Mouse (Mus musculus) heart, postnatal 36 days (tissue): Measurements from ENCODE around the gene Itpkb. TPM values are rescaled to one million over a fixed set of nuclear protein-coding genes. Genes with fewer than 3 reads are reported as not detected.

ENCODE experiments used
- DNase-seq, 2 experiments: peaks; one replicate each; pipeline ENCODE4 v3.0.0; 2021 to 2022
- intact Hi-C: fragments of 180-260 bp; cut with DNase I; formaldehyde crosslinking; loops from one replicate; pipeline ENCODE4 v1.15.1; 2025
- total RNA-seq, 2 experiments: library from RNA; stranded (reverse); gene quantifications; 2 replicates each; pipeline ENCODE4 v1.2.3; 2021

The Itpkb gene
- 10 to 100 TPM; 55.1 to 60.7 TPM for total RNA-seq

DNA sequence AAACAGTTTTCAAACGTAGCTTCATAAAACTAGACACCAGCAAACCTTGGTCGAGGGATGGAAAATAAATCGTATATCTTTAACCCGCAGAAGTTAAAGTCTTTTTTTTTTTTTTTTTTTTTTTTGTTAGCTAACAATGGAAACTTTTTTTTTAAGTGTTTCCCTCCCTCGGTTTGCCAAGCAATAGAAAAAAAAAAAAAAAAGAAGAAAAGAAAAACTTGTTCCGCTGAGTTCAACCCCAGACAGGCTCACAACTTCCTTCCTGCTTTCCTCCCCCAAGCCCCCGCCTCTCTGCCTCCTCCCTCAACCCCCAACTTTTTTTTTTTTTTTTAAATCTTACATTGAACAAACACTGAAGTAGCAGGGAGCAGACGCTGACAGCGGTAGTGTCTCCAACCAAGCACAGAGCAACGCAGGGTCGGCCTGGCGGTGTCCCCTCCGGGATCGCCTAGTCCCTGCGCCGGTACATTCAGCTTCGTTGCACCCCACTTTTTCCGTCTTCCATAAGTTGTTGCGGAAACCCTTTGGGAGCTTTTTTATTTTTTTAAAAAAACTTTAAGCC, at the start of gene Itpkb:
Gene Itpkb, plus strand, starts transcription at position 341 of the 562 bp plus-strand sequence.
- peak in 1 of 2 experiments; percentile 78 for DNase-seq
- intact Hi-C loops, result loop anchor here (1.0 to 2.0 kb wide), 4 partner anchors 27 to 77 kb away; no protein-coding TSS in a partner anchor

DNA sequence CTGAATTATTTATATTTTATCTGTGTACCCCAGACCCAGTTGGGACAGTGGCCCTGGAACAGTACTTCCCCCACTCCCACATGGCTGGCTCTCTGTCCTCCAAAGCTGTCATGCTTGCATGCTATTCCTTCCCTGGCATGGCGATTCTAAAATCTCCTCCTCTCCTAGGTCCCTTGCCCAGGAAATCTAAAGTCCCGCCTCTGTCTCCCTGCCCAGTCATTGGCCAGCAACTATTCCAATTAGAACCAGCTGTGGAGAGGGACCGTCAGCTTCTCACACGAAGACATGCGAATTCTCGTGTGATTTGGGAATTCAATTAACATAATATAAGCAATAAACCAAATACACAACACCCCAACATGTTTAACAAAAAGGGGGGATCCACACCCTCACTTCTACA, 47.7 kb upstream of the Itpkb start:
- DNase-seq, result no peak
- intact Hi-C loops, result no loop called here

DNA sequence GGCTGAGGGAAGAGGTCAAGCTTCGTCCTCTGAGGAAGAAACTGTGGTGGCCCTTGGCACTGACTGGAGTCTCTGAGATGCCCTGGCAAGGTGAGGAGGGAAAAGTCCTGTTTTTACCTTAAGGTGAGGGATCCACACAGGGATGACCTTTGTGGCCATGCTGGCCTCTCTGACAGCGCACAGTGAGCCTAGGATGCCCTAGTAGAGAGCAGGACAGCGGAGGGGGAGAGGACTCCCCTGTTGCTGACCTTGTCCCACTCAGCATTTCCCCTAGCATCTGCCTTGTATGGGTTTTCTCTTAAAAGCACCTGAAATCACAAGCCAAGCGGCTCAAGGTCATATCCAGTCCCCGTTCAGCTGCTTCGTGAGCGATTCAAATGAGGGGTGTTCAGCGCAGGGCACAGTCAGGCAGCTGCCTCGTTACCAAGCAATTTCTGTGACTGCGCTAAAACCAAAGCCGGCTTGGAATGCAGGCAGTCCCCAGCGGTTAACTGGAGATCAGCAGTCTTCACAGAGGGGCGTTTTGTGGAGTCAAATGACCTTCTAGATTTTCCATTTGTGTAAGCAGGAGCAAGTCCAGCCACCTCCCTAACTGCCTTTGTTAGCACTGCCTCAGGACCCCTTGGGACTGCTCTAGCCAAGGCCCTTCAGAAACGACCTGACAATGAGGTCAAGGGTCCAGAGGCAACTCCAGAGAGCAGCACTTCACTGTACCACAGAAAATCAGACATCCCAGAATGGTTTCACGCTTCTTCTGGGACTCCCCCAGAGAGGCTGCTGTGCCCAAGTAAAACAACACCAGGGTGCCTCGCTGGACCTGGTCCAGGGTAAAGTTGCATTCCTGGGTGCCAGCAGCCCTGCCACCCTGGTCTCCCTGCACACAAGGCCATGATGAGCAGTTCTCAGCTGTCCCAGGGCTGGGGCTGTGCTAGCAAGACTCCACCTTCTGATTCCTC, 46.2 kb upstream of the Itpkb start:
- intact Hi-C loops, result no loop called here
- DNase-seq, result no peak

DNA sequence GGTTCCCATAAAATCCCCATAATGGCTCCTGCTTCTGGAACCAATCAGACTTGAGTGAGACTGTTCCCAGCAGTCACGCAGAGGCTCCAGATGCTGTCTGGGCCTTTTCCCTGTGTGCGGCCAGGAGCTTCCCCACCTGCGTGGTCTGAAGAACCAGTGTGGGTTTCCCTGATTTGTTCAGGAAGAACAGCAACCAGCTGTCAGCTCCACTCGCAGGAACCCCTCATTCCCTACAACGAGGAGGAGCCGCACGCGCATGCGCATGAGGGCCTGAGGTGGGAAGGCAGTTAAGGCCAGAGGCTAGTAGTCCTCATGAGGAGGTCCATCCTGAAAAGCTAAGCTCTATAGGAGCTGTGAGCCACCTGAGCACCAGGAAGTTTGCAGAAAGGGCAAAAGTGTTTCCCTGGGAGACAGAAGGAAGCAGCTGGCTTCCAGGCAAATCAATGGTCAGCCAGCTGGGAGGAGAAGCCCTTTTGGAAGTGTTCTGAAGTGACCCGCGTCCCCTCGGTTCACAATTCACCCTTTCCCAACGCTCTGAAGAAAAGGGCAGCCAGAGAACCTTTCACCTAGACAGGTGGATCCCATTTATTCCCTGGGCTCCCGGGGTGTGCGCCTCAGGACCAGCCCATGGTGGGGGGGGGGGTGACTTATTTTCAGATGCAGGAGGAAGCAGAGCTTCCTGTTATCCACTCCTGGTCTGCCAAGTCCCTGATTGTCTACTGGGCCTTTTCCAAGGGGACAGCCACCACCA, 44.0 kb upstream of the Itpkb start:
- intact Hi-C loops, result loop anchor here (1.0 kb wide), 1 partner anchor 17 kb away; no protein-coding TSS in a partner anchor
- DNase-seq, result peak; percentile 54 to 56

DNA sequence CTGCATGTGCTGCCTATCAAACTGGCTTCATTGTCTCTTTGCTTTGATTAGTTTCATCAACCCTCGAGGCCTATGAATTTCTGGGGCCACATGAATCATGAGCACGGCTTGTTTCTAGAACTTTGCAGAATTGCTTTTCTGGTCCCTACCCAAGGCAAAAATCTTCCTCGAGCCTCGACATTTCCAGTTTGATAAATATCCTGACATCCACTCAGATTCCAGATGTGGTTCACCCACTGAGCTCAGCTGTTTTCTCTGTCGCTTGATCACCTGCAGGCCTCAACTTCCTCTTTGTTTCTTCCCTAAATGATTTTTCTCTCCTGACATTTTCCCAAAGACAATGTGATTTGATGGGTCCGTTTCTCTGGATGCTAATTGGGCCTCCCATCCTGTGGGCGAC, 42.1 kb upstream of the Itpkb start:
- DNase-seq, result no peak
- intact Hi-C loops, result no loop called here

DNA sequence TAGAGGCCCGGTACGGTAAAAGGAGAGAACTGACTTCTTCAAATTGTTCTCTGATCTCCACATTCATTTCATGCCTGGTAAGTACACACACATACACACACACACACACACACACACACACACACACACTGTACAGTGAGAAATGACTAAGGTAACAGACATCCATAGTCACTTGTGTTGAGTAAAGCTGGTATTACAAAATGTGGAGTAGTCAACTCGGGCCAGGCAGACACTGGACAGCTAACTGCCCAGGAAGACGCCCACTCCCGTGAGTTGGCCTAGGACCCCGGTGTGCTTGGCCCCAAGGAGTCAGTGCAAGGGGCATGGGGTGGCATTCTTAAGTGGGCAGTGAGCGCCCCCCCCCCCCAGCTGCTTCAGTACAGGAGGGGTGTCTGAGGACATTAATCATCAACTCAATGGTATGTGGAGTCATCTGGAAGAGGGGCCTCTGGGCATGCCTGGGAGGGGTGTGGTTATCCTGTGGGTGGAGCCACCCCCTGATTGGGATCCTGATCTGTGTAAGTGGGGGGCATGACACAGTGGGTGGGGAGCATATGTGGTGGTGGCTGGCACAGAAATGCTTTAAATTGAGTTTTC, 41.3 kb upstream of the Itpkb start:
- intact Hi-C loops, result no loop called here
- no peak for DNase-seq

DNA sequence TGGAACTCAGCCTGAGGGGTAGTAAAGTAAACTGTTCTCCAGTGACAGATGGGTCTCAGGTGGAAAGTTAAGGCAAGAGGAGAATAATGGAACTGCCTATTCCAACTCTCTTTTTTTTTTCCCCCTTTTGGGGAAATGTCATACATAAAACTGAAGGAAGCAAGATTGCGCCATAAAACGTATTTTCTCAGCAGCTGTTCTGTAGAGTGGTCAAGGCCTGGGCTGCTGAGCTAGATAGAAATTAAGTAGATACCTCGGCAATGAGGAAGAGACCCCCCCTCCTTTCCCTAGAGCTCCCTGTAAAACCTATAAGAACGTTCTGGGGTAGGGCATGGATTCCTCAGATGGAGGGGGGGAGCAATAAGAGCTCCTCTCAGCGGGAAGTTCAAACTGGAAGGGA, 40.5 kb upstream of the Itpkb start:
- intact Hi-C loops, result no loop called here
- DNase-seq, result no peak

DNA sequence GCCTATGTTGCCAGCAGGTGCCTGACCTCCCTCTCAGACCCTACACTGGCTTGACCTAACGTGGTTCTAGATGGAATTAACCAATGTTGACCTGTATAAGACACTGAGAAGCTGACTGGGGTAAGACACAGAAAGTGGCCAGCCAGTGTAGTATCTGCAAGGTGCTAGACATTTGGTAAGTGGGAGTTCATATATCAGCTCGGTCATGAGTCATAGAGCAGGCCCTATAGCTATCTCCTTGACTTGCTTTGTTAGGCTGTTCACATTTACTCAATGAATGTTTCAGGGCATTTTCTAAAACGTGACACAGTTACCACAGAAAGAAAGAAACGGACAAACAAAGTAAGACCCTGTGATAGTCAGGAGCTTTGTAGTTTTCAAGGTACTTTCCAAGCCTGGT, 39.9 kb upstream of the Itpkb start:
- intact Hi-C loops, result no loop called here
- DNase-seq, result no peak

DNA sequence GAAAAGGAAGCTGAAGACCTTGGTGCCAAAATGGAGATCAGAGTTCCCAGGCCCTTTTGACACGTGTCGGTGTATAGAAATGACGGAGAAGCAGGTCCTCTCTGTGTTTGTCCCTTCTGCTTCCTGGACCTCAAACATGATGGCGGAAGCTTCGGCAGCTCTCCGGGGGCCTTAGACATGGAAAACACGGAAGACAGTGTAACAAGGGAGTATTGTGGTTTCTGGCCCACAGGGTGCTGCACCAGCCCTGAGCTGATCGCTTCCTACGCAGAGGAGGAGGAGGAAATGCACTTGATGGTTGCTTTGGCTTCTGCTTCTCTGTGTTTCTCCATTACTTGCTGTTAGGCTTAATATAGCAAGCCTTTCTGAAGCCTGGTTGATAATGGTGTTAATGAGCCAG, 34.2 kb upstream of the Itpkb start:
- intact Hi-C loops, result no loop called here
- peak in 1 of 2 experiments; percentile 39 for DNase-seq

DNA sequence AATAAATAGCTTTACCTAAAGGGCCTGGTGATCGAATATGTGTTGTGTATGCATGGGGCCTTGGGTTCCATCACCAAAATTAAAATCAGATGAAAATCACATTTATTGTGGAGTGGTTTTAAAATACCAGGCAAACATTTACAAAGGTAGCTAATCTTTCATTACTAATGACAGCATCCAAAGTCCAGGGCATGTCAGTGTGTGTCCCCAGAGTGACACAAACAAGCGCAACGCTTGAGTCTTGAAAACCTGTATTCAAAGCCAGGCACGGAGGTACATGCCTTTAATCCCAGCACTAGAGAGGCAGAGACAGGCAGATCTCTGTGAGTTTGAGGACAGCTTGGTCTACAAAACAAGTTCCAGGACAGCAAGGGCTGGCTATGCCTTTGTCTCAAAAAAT, 30.6 kb upstream of the Itpkb start:
- intact Hi-C loops, result no loop called here
- no peak for DNase-seq

DNA sequence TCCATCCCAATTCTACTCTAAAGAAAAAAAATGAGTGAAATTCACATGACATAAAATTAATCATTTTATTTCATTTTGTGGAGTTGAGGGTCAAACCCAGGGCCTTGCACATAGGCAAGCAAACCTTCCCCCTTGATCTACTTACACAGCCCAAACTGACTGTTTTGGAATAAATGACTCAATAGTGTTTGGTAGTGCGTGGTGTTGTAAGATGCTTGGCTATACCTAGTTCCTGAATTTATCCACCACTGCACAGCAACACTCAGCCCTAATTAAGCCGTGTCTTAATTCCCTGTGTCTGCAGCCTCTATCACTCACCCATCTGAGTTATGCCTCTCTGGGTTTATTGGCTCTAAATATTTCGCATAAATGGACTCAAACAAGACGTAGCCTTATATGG, 30.0 kb upstream of the Itpkb start:
- intact Hi-C loops, result no loop called here
- DNase-seq, result no peak

DNA sequence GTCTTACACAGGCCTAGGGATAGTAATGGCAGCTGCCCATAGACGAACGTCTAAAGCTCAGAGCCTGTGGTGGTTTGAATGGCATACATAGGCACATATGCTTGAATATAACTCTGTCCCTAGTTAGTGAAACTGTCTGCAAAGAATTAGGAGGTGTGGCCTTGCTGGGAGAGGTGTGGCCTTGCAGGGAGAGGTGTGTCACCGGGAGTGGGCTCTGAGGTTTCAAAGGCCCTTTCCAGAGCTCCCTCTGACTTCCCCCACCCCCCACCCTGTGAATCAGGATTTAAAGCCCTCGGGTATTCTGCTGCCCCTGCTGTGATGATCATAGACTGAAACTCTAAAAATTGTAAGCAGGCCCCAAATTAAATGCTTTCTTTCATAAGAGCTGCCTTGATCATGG, 29.3 kb upstream of the Itpkb start:
- no peak for DNase-seq
- intact Hi-C loops, result no loop called here

DNA sequence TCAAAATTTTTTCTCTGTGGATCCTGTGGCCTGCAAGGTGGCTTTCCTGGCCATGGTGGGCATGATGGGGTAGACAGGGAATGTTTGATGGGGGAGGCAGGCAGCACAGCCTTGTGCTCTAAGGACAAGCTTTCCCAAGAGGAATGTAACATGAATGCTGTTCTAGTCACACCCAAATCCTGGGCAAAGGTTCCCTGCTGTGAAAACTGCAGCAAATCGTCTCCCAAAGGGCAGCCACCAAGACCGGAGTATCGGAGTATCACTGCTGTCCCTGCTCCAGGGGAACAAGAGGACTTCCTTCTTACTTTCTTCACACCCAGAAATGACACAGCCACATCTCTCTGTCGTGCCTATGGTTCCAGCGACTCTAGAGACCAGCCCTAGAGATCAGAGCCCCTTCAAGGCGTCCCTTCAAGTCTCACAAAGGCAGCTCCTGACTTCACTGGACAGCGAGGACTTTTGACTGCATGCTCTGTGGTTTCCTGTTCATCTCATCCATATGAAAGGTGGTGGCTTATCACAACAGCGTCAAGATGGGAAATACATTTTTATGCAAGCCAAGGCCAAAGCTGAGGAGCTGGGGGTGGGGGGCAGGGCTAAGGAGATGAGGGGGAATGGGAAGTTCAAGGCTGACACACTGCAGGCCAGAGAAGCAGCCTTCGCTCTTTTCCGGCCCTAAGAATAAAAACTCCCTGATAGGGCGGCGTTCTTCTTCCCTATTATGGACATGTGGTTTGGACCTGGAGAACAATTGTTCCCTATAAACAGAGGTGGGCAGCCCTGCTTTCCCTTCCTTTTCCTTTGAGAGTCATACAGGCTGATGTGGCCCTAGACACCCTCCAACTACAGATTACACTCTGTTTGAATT, 27.8 kb upstream of the Itpkb start:
- intact Hi-C loops, result loop anchor here (1.0 to 2.0 kb wide), 2 partner anchors 16 to 28 kb away; partner anchors contain the start of gene Itpkb
- peak; percentile 38 to 43 for DNase-seq

DNA sequence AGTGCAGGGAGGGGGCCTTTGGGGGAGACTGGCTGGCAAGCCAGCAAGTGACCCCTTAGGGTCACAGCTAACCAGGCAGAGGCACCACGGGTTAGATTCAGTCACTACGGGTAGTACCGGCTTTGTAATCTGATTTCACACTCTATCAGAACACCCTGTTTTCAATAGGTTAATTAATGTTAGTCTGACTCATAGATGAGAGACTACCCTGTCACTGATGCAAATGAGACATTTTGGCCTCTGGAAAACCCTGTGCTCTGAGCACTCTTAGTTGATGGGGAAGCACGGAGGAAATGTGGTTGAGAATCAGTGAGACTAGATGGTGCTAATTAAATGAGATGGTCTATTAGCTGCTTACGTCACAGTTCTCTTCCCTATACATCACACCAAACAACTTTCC, 26.7 kb upstream of the Itpkb start:
- intact Hi-C loops, result loop anchor here (1.0 to 2.0 kb wide), 2 partner anchors 17 to 27 kb away; partner anchors contain the start of gene Itpkb
- DNase-seq, result no peak

DNA sequence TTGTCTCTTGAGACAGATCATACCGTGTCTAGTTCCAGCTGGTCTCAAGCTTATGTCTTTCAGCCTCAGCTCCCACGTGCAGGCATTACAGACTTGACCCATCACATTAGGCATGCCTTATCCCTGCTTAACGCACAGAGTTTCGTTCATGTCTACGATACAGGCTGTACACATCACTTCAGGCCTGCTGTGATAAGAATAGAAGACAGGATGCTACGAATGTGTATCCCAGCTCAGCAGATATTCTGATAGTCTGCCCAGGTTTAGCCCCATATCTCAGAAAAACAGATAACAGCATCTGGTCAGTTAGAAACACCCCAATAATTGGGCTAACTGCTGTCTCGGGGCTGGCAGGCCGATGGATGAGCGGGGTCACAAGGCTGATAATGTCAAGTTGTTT, 23.4 kb upstream of the Itpkb start:
- intact Hi-C loops, result no loop called here
- no peak for DNase-seq

DNA sequence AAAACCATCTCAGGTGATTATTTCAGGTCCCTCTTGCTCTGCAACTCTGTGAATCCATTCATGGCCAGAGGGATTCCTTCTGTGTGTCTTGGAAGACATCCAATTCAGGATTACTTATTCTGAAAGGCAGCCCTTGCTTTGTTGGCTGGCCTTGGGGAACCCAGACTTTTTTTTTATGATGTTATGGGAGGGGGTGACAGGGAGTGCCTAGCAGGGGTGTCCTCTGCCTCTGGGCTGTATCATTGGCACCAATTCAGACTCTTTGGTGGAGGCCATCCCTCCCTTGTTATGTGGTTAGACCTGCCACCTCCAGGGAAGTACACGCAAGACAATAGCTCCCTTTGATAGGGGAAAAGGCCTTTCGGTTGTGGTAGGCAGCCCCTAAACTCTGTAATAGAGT, 22.6 kb upstream of the Itpkb start:
- no peak for DNase-seq
- intact Hi-C loops, result no loop called here

DNA sequence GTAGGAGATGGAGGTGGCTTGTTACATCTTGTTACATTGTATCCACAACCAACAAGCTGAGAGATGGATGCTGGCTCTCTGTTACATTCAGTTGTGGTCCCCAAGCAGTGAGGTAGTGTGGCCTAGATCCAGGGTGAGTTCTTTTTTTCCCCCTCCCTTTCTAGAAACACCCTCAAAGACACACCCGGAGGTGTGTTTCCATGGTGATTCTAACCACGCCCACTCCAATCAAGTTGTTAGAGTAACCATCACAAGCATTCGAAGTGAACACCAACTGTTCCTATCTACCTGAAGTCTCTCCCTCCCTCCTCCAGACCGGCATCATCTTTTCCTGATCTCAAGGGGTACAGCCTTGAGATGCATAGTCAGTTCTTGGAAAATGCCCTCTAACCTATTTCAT, 21.4 kb upstream of the Itpkb start:
- intact Hi-C loops, result no loop called here
- DNase-seq, result no peak

DNA sequence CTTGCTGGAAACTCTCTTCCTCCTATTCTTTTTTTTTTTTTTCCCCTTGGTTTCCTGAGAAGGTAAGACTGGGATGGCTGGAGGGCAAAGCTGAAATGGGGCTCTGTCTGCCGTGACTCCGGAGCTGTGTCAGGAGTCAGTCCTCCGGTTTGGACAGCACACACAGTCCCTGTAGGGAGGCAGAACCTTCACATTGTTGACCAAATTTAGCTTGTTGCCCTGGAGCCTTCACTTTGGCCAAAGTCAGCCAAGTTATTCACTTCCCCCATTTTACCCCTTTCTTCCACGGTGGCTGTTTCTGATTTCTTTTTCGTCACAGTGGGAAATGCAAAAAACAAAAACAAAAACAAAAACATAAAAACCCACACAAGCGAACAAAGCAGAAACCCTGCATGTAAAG, 18.0 kb upstream of the Itpkb start:
- intact Hi-C loops, result no loop called here
- no peak for DNase-seq

DNA sequence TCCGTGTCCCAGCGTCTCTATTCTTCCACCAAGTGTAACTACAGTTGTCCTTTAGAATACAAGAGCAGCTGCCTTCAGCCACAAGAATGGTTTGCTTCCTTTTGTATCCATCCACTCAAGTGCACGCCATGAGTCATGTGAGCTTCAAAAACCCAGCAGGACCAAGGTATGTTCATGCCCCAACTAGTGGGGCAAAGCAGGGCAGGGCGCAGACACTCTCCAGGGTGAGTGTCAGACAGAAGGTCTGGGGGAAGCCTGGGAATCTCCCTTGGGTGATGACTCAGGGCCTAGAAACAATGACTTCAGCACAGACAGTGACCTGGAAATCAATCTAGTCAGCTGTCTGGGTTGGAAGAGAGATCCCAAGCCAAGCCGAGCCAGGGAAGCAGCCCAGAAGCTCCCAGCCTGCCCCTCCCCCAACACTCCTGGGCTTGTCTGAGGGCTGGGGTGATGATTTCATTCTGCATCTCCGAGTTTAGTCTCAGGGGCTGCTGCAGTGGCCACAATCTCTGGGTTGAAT, 17.4 kb upstream of the Itpkb start:
- DNase-seq, result peak; percentile 64 to 68
- intact Hi-C loops, result no loop called here
